Mouse (Mus musculus): Measurements from ENCODE around the gene Kntc1. TPM values are rescaled to one million over a fixed set of nuclear protein-coding genes. Genes with fewer than 3 reads are reported as not detected.

The Kntc1 gene
- polyA plus RNA-seq, 1 experiment from 2014 or later: 51.8 TPM

DNA sequence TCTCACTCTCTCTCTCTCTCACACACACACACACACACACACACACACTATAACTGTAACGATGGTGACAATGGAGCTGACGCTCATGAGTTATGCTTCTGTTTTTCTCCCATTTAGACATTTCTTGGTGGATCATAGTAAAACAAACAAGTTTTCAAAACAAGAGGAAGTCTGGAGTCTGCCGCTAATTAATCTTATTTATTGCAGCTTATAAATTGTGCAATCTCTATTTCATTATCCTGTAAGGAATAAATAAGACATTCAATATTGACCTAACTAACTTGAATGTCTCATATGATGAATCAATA is 71.7 kb downstream of the Kntc1 start:
- Histone ChIP-seq H3K9me3 (ENCODE audit: control insufficient read depth, low read length) (no peaks in the 10 kb centered on the region), H3K9ac (ENCODE audit: low read depth, low read length) (no peak overlapping the region), H3K4me1 (replicated peaks; ENCODE audit: control insufficient read depth, insufficient read depth, low read length) (no peaks in the 10 kb centered on the region), H3K4me2 (no peak overlapping the region), H3K4me3 (ENCODE audit: low read depth, low read length) (no peak overlapping the region), H3K27ac (ENCODE audit: low read depth, low read length) (no peak overlapping the region), H3K27me3 (replicated peaks; ENCODE audit: control insufficient read depth, insufficient read depth, low read length) (no peaks in the 10 kb centered on the region), H3K36me3 (ENCODE audit: control insufficient read depth, insufficient read depth, low read length) (peaks cover 21% of the 10 kb centered on the region)
- DNase-seq (ENCODE audit: low spot score): no peak
- ATAC-seq (replicated peaks; ENCODE audit: low FRiP score): no peak
- 86% methylated on average over 3 of the region's 3 CpGs for WGBS

DNA sequence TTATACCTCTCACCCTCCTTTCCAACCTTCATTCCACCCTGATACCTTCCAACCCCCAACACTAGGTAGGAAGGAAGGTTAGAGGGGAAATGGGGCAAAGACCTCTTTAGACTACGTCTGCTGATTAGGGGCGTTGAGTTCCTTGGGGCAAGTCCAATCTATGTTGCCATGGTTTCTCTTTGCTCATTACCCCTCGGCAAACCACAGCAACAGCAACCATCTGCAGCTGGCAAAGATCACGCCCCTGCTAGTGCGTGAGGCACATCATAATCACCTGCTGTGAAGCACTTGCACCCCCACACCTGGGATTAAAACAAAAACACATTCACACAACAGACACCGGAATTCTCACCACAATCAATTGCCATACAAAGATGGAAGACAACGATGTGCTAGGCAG is 73.2 kb downstream of the Kntc1 start:
- Histone ChIP-seq H3K9me3 (ENCODE audit: control insufficient read depth, low read length) (no peaks in the 10 kb centered on the region), H3K4me3 (ENCODE audit: low read depth, low read length) (no peak overlapping the region), H3K36me3 (ENCODE audit: control insufficient read depth, insufficient read depth, low read length) (peaks cover 15% of the 10 kb centered on the region), H3K27ac (ENCODE audit: low read depth, low read length) (no peak overlapping the region), H3K4me2 (no peak overlapping the region), H3K4me1 (replicated peaks; ENCODE audit: control insufficient read depth, insufficient read depth, low read length) (no peaks in the 10 kb centered on the region), H3K27me3 (replicated peaks; ENCODE audit: control insufficient read depth, insufficient read depth, low read length) (no peaks in the 10 kb centered on the region), H3K9ac (ENCODE audit: low read depth, low read length) (no peak overlapping the region)
- ATAC-seq (replicated peaks; ENCODE audit: low FRiP score) (no peak), DNase-seq (ENCODE audit: low spot score) (no peak)
- WGBS: 75% methylated on average over 7 of the region's 7 CpGs

DNA sequence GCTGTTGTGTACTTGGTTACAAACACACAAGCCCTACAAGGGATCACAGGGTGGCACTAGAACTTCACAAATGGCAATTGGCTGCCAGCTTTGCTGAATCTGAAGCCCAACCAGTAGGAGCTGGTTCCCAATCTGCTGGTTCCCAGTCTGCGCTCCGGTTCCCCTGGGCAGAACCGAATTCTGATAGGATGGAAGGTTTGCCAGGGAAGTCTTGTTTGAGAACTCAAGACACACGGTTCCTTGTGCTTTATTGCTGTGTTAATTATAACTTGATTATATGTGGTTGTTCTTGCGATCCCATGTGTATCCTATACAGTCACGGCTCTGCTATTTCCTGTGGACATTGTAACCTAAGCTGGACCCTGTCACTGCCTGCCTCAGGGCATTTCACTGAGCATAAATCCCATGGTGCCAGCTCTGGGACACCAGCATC is 78.2 kb downstream of the Kntc1 start:
- Histone ChIP-seq H3K36me3 (ENCODE audit: control insufficient read depth, insufficient read depth, low read length) (no peaks in the 10 kb centered on the region), H3K4me3 (ENCODE audit: low read depth, low read length) (no peak overlapping the region), H3K27ac (ENCODE audit: low read depth, low read length) (no peak overlapping the region), H3K27me3 (replicated peaks; ENCODE audit: control insufficient read depth, insufficient read depth, low read length) (no peaks in the 10 kb centered on the region), H3K9ac (ENCODE audit: low read depth, low read length) (no peak overlapping the region), H3K4me2 (no peak overlapping the region), H3K4me1 (replicated peaks; ENCODE audit: control insufficient read depth, insufficient read depth, low read length) (no peaks in the 10 kb centered on the region), H3K9me3 (ENCODE audit: control insufficient read depth, low read length) (no peaks in the 10 kb centered on the region)
- no peak for ATAC-seq (replicated peaks; ENCODE audit: low FRiP score)
- DNase-seq (ENCODE audit: low spot score): no peak
- WGBS: 83% methylated on average over 6 of the region's 6 CpGs

DNA sequence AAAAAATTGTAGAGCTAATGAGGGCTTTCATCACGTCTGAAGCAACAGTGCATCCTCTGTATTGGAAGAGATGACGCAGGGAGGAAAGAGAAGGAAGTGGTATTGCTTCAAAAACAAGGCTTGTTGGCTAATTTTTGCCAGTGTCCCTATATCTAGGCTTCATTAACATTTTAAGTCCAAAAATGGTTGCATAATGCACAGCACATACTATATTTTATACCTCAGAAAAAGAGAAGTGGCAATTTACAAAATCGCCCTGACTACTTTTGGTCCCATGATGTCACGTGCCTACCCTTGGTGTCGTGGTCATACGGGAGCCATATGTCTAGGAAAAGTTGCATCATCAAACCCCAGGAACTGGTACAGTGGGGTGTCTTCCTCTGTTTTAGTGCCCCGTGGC is 82.8 kb downstream of the Kntc1 start:
- no peak for ATAC-seq (replicated peaks; ENCODE audit: low FRiP score)

DNA sequence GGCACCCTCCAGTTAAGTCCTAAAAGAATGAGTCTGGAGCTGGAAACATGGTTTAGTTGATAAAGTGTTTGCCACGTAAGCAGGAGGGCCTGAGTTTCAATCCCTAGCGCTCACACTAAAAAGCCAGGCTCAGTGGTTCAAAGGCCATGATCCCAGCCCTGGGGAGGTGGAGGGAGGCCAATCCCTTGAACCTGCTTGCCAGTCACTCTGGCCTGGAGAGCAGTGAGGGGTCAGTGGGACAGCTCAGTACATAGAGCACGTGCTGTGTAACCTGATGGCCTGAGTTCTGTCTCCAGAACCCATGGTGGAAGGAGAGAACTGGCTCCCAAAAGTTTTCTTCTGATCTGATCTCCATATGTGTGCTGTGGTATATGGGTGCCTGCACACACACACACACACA is 85.3 kb downstream of the Kntc1 start:
- Histone ChIP-seq H3K27ac (ENCODE audit: low read depth, low read length) (no peak overlapping the region), H3K4me2 (no peak overlapping the region), H3K4me1 (replicated peaks; ENCODE audit: control insufficient read depth, insufficient read depth, low read length) (no peaks in the 10 kb centered on the region), H3K9ac (ENCODE audit: low read depth, low read length) (no peak overlapping the region), H3K36me3 (ENCODE audit: control insufficient read depth, insufficient read depth, low read length) (no peaks in the 10 kb centered on the region), H3K27me3 (replicated peaks; ENCODE audit: control insufficient read depth, insufficient read depth, low read length) (no peaks in the 10 kb centered on the region), H3K9me3 (ENCODE audit: control insufficient read depth, low read length) (no peaks in the 10 kb centered on the region), H3K4me3 (ENCODE audit: low read depth, low read length) (no peak overlapping the region)
- no peak for DNase-seq (ENCODE audit: low spot score)
- ATAC-seq (replicated peaks; ENCODE audit: low FRiP score): no peak
- WGBS: 72% methylated on average over 3 of the region's 3 CpGs

More for the DNA sequence above, 82.8 kb downstream of the Kntc1 start:
- H3K27me3 ChIP-seq (replicated peaks; ENCODE audit: control insufficient read depth, insufficient read depth, low read length): no peaks in the 10 kb centered on the region
- H3K4me1 ChIP-seq (replicated peaks; ENCODE audit: control insufficient read depth, insufficient read depth, low read length): no peaks in the 10 kb centered on the region
- H3K9me3 ChIP-seq (ENCODE audit: control insufficient read depth, low read length): no peaks in the 10 kb centered on the region
- H3K4me2 ChIP-seq: no peak overlapping the region
- H3K4me3 ChIP-seq (ENCODE audit: low read depth, low read length): no peak overlapping the region
- no peak overlapping the region for H3K27ac ChIP-seq (ENCODE audit: low read depth, low read length)
- no peak overlapping the region for H3K9ac ChIP-seq (ENCODE audit: low read depth, low read length)
- DNase-seq (ENCODE audit: low spot score): no peak
- no peaks in the 10 kb centered on the region for H3K36me3 ChIP-seq (ENCODE audit: control insufficient read depth, insufficient read depth, low read length)
- WGBS: 77% methylated on average over 7 of the region's 7 CpGs

DNA sequence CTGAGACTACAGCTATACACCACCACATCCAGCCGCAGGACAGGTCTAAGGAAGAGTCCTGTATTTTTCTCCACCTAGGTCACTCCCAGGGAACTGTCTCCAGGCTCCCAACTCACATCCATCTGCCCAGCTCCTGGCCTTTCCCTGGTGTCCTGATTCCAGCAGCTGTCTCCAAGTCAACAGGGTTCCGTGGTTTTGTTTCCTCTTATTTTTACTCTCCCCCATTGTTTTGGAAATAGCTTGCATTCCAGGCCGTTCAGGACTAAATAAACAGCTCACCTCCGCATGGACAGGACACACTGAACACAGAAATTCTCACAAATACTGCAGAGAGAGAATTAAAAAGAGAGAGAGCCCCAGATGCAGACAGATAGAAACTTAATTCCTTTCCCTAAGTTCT is 87.9 kb downstream of the Kntc1 start:
- Histone ChIP-seq H3K4me3 (ENCODE audit: low read depth, low read length) (no peak overlapping the region), H3K4me2 (no peak overlapping the region), H3K27ac (ENCODE audit: low read depth, low read length) (no peak overlapping the region), H3K27me3 (replicated peaks; ENCODE audit: control insufficient read depth, insufficient read depth, low read length) (no peaks in the 10 kb centered on the region), H3K9me3 (ENCODE audit: control insufficient read depth, low read length) (no peaks in the 10 kb centered on the region), H3K36me3 (ENCODE audit: control insufficient read depth, insufficient read depth, low read length) (no peaks in the 10 kb centered on the region), H3K9ac (ENCODE audit: low read depth, low read length) (no peak overlapping the region), H3K4me1 (replicated peaks; ENCODE audit: control insufficient read depth, insufficient read depth, low read length) (no peaks in the 10 kb centered on the region)
- no peak for DNase-seq (ENCODE audit: low spot score)
- ATAC-seq (replicated peaks; ENCODE audit: low FRiP score): no peak
- WGBS: 52% methylated on average over 4 of the region's 4 CpGs

DNA sequence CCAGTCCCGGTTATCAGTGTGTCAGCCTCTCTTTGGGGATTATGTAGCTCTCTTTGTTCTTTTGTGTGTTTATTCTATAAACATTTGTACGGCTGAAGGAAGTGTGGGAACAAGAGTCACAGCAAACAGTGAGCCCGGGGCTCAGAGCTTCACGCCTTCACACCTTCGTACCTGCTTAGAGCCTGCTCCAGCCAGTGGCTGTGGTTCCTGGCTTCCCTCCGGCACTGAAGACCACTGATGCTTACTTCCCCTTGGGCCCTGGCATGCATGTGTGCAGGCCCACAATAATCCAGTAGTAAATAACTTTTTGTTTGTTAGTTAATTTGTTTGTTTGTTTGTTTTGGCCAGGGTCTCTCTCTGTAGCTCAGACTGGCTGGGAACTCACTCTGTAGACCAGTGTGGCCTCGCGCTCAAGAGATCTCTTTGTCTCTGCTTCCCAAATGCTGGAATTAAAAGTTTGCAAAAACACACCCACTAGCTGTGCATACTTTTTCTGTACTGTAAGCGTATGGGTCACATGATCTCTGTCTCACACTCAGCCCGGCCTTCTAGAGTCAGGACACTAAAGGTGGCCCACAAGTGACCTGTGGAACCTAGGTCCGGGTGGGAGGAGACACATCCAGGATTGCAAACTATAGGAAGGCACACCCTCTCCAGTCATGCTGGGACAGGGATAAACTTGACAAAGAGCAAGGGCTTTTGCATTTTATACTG is 92.9 kb downstream of the Kntc1 start:
- H3K4me2 ChIP-seq: no peak overlapping the region
- ATAC-seq (replicated peaks; ENCODE audit: low FRiP score) (no peak), DNase-seq (ENCODE audit: low spot score) (peak; percentile 20)
- H3K27me3 ChIP-seq (replicated peaks; ENCODE audit: control insufficient read depth, insufficient read depth, low read length): no peaks in the 10 kb centered on the region
- no peaks in the 10 kb centered on the region for H3K36me3 ChIP-seq (ENCODE audit: control insufficient read depth, insufficient read depth, low read length)
- no peaks in the 10 kb centered on the region for H3K4me1 ChIP-seq (replicated peaks; ENCODE audit: control insufficient read depth, insufficient read depth, low read length)
- no peaks in the 10 kb centered on the region for H3K9me3 ChIP-seq (ENCODE audit: control insufficient read depth, low read length)
- H3K9ac ChIP-seq (ENCODE audit: low read depth, low read length): no peak overlapping the region
- 70% methylated on average over 11 of the region's 11 CpGs for WGBS
- no peak overlapping the region for H3K4me3 ChIP-seq (ENCODE audit: low read depth, low read length)
- no peak overlapping the region for H3K27ac ChIP-seq (ENCODE audit: low read depth, low read length)

DNA sequence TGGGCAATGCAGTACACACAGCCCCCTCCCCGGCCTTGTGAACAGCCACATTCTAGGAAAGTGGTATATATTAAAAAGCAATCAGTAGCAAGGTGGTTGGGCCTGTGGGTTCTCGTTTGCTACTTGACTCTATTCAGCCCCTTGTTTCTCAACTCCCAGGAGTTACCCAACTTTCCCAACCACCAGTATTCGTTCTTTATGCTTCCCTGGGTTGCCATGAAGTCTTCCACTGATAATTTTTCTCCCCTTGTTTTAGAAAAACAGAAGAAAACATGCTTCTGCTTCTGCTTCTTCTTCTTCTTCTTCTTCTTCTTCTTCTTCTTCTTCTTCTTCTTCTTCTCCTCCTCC is 93.4 kb downstream of the Kntc1 start:
- no peak overlapping the region for H3K4me2 ChIP-seq
- no peak overlapping the region for H3K27ac ChIP-seq (ENCODE audit: low read depth, low read length)
- H3K9ac ChIP-seq (ENCODE audit: low read depth, low read length): no peak overlapping the region
- H3K36me3 ChIP-seq (ENCODE audit: control insufficient read depth, insufficient read depth, low read length): no peaks in the 10 kb centered on the region
- ATAC-seq (replicated peaks; ENCODE audit: low FRiP score) (no peak), DNase-seq (ENCODE audit: low spot score) (no peak)
- no peaks in the 10 kb centered on the region for H3K9me3 ChIP-seq (ENCODE audit: control insufficient read depth, low read length)
- H3K27me3 ChIP-seq (replicated peaks; ENCODE audit: control insufficient read depth, insufficient read depth, low read length): no peaks in the 10 kb centered on the region
- no peaks in the 10 kb centered on the region for H3K4me1 ChIP-seq (replicated peaks; ENCODE audit: control insufficient read depth, insufficient read depth, low read length)
- WGBS: 64% methylated on average over 3 of the region's 3 CpGs
- H3K4me3 ChIP-seq (ENCODE audit: low read depth, low read length): no peak overlapping the region

DNA sequence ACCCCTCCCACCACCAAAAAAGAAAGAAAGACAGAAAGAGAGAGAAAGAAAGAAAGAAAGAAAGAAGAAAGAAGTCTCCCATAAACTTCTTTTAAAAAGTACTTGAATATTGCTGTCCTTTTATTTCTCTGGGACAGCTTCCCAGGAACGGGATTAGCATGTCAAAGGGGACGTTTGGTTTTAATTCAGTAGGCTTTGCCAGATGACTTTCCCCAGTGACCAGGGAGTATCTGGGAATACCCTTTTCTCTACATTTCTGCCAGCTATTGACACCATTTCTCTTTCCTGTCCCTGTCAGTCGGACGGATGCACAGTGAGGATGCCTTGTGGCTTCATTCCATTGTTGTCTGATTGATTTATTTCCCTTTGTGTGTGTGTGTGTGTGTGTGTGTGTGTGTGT is 94.3 kb downstream of the Kntc1 start:
- no peak overlapping the region for H3K4me2 ChIP-seq
- no peaks in the 10 kb centered on the region for H3K4me1 ChIP-seq (replicated peaks; ENCODE audit: control insufficient read depth, insufficient read depth, low read length)
- H3K9me3 ChIP-seq (ENCODE audit: control insufficient read depth, low read length): no peaks in the 10 kb centered on the region
- 68% methylated on average over 4 of the region's 4 CpGs for WGBS
- no peaks in the 10 kb centered on the region for H3K27me3 ChIP-seq (replicated peaks; ENCODE audit: control insufficient read depth, insufficient read depth, low read length)
- no peak overlapping the region for H3K4me3 ChIP-seq (ENCODE audit: low read depth, low read length)
- no peak overlapping the region for H3K27ac ChIP-seq (ENCODE audit: low read depth, low read length)
- H3K36me3 ChIP-seq (ENCODE audit: control insufficient read depth, insufficient read depth, low read length): no peaks in the 10 kb centered on the region
- ATAC-seq (replicated peaks; ENCODE audit: low FRiP score) (no peak), DNase-seq (ENCODE audit: low spot score) (no peak)
- H3K9ac ChIP-seq (ENCODE audit: low read depth, low read length): no peak overlapping the region

Measured in liver, embryonic 11.5 days (tissue).